In genomic region chr4:32389107-32389800, GRCm38 (mm10) we compare ENCODE assay signal across 13 mouse cellular contexts.
DNase-seq lines count a peak whose midpoint lies in the region; ATAC-seq and TF ChIP-seq lines count a peak whose summit lies in the region.
"Had no signal": no experiment of that assay in that cellular context is flagged by ENCODE, and none has a peak within 500 bp of the region (broad histone marks: within the 10 kb centered on the region; RNA-seq: fewer than 3 reads in every experiment).

No protein-coding gene starts in this region.

- no peak overlapping the region for H3K4me3 ChIP-seq in lung, embryonic 14.5 days (ENCODE audit: low read depth, low read length)
- H3K4me3 ChIP-seq in forebrain, embryonic 15.5 days = no peak overlapping the region
- H3K4me3 ChIP-seq in midbrain, embryonic 16.5 days (ENCODE audit: low read depth, low read length) = no peak overlapping the region
- H3K4me3 ChIP-seq: limb, embryonic 12.5 days had no signal

- peak overlapping the region; percentile 75; the same call in 1 of the 2 replicates for H3K27ac ChIP-seq in lung, embryonic 14.5 days (ENCODE audit: low read depth)
- peak overlapping the region; percentile 50 for H3K27ac ChIP-seq in forebrain, embryonic 15.5 days (replicated peaks)
- no peak overlapping the region for H3K27ac ChIP-seq in midbrain, embryonic 16.5 days (ENCODE audit: low read length)
- H3K27ac ChIP-seq: limb, embryonic 12.5 days had no signal

- ATAC-seq in lung, embryonic 14.5 days (ENCODE audit: insufficient read depth) = peak; percentile 28; the same call in 1 of the 2 replicates
- peak; percentile 33 for ATAC-seq in forebrain, embryonic 15.5 days (replicated peaks)
- no peak for ATAC-seq in midbrain, embryonic 16.5 days

- peak overlapping the region; percentile 21 for H3K4me2 ChIP-seq in lung, embryonic 14.5 days
- no peak overlapping the region for H3K4me2 ChIP-seq in forebrain, embryonic 15.5 days (replicated peaks)
- H3K4me2 ChIP-seq in midbrain, embryonic 16.5 days (ENCODE audit: low read length) = 0 out of 2 replicates have a peak overlapping the region, but pooled peaks have one; percentile 17
- H3K4me2 ChIP-seq: limb, embryonic 12.5 days had no signal

- 45% methylated on average over 14 of the region's 14 CpGs for WGBS in lung, embryonic 14.5 days
- 24% methylated on average over 14 of the region's 14 CpGs for WGBS in forebrain, embryonic 15.5 days
- 36% methylated on average over 14 of the region's 14 CpGs for WGBS in midbrain, embryonic 16.5 days

- no peaks in the 10 kb centered on the region for H3K9me3 ChIP-seq in lung, embryonic 14.5 days (ENCODE audit: low read depth, low read length)
- H3K9me3 ChIP-seq in forebrain, embryonic 15.5 days = no peaks in the 10 kb centered on the region
- no peaks in the 10 kb centered on the region for H3K9me3 ChIP-seq in midbrain, embryonic 16.5 days (replicated peaks; ENCODE audit: control insufficient read depth, low read length, poor library complexity, severe bottlenecking)
- H3K9me3 ChIP-seq: limb, embryonic 12.5 days had no signal

- no peaks in the 10 kb centered on the region for H3K36me3 ChIP-seq in lung, embryonic 14.5 days (ENCODE audit: insufficient read depth)
- H3K36me3 ChIP-seq in forebrain, embryonic 15.5 days = no peaks in the 10 kb centered on the region
- H3K36me3 ChIP-seq in midbrain, embryonic 16.5 days (ENCODE audit: control insufficient read depth, insufficient read depth, low read length) = no peaks in the 10 kb centered on the region
- H3K36me3 ChIP-seq: limb, embryonic 12.5 days had no signal

- peaks cover 31% of the 10 kb centered on the region for H3K4me1 ChIP-seq in lung, embryonic 14.5 days (ENCODE audit: insufficient read depth)
- peaks cover 62% of the 10 kb centered on the region for H3K4me1 ChIP-seq in forebrain, embryonic 15.5 days
- peaks cover 24% of the 10 kb centered on the region for H3K4me1 ChIP-seq in midbrain, embryonic 16.5 days (ENCODE audit: control insufficient read depth, insufficient read depth, low read length)

- TF ChIP-seq CTCF in lung, embryonic 14.5 days (IDR thresholded peaks at IDR 0.05; ENCODE audit: low read depth) = no peak

- no peaks in the 10 kb centered on the region for H3K27me3 ChIP-seq in lung, embryonic 14.5 days (ENCODE audit: insufficient read depth, low read length)
- H3K27me3 ChIP-seq in forebrain, embryonic 15.5 days = no peaks in the 10 kb centered on the region
- no peaks in the 10 kb centered on the region for H3K27me3 ChIP-seq in midbrain, embryonic 16.5 days (ENCODE audit: control insufficient read depth, insufficient read depth, low read depth, low read length)
- H3K27me3 ChIP-seq: limb, embryonic 12.5 days had no signal

- DNase-seq in cerebellum, postnatal 10 days = peak; percentile 59 to 61
- DNase-seq in cerebellum, adult 11-12 months = no peak
- peak; percentile 76 for DNase-seq in lung, embryonic 14.5 days
- no peak for DNase-seq in lung, postnatal 4 days
- no peak for DNase-seq in Muller cell, postnatal 12 days (ENCODE audit: inconsistent ontology term)
- no peak for DNase-seq in cerebellum, postnatal 25 days
- DNase-seq: embryo, embryonic 11 days; kidney, adult 2 months; lung, adult 2 months; right cerebral cortex, adult 18-20 months had no signal

- no peak overlapping the region; the same call in 1 of the 2 replicates for H3K9ac ChIP-seq in lung, embryonic 14.5 days
- no peak overlapping the region for H3K9ac ChIP-seq in forebrain, embryonic 15.5 days (replicated peaks)
- 0 out of 2 replicates have a peak overlapping the region, but pooled peaks have one; percentile 10 for H3K9ac ChIP-seq in midbrain, embryonic 16.5 days (ENCODE audit: low read depth, low read length)
- H3K9ac ChIP-seq: limb, embryonic 12.5 days had no signal

Comparison
In these comparisons a context has a peak if more than half of its experiments do, and no peak if none do; other contexts are left out.
1. DNase-seq: peak in cerebellum, postnatal 10 days (2 of 2) and lung, embryonic 14.5 days (single experiment); none in cerebellum, adult 11-12 months (single experiment), lung, postnatal 4 days (0 of 2), Muller cell, postnatal 12 days (single experiment) and cerebellum, postnatal 25 days (0 of 2).